Mouse (Mus musculus): Measurements from ENCODE around the gene Abraxas2.

DNA sequence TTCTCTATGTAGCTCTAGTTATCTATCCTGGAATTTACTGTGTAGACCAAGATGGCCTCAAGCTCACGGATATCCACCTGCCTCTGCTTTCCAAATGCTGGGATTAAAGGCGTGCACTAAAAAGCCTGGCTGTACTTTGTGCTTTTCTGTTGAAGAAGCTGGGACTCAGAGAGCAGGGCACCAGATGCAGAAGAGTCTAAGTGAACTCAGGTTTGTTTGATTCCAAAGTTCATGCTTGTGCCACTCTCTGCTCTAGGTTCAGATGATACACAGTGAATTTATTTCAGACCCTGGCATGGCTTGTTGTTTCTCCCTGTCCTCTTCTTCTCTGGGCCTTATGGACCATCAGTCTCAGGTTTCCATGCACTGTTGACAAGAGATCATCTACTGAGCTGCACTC is 66.2 kb downstream of the Abraxas2 start:
- no peak for TF ChIP-seq POLR2A (IDR thresholded peaks at IDR 0.05; ENCODE audit: borderline replicate concordance, control insufficient read depth, low read depth, low read length)
- no peak for TF ChIP-seq CTCF (IDR thresholded peaks at IDR 0.05; ENCODE audit: control insufficient read depth, insufficient read depth, low read length)

All from bone marrow, adult 2 months (tissue).